Mouse (Mus musculus): ENCODE data around the gene Spin2c. TPM values are rescaled to one million over a fixed set of nuclear protein-coding genes. Genes with fewer than 3 reads are reported as not detected.

Spin2c gene
- polyA plus RNA-seq (2015; fragmentation: Nextera tagmentation; extraction: Ambion mirVana), result 1.1 TPM in 2 replicates

DNA sequence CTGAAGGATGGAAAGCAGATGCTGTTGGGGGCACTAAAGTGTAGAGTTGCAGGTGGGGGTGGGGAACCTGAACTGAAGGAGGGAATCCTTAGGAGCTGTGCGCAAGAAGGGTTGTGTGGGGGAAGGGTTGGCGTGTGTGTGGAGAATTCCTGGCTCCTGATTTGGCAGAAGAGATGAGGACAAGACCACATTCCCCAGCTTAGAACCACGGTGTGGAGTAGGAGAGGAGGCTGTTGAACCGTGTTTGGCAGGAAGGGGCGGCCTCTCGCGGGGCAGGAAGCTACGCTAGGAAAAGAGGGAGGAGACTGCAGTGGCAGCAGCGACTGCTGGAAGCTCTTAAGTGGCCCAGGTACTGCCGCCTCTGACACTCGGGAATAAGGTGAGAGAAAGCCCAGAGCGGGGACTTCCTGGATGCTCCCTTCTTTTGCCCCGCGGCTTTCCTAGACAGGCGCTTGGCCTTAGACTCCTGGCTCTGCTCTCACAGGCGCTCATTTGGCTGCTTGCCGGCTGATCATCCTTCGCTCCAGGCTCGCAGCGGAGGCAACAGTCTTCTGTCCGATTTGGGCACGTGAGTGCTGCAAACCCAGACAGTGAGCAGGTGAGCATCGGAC is at the start of gene Spin2c:
Gene Spin2c (plus strand): TSS at position 275 of the 611 bp plus-strand sequence.
- peak within 1 kb of the TSS; percentile 41 for H3K4me2 ChIP-seq (ENCODE audit: low read depth, low read length)
- WGBS (ENCODE audit: insufficient replicate concordance), result 15% methylated on average over 23 of the region's 23 CpGs
- no peaks in the 10 kb centered on the region for H3K4me1 ChIP-seq (ENCODE audit: control insufficient read depth, low read depth, low read length)
- H3K9ac ChIP-seq (ENCODE audit: low read depth, low read length), result no peak within 1 kb of the TSS
- H3K36me3 ChIP-seq (ENCODE audit: control insufficient read depth, insufficient read depth), result no peaks in the 10 kb centered on the region
- H3K4me3 ChIP-seq (ENCODE audit: low read depth, low read length), result peak within 1 kb of the TSS; percentile 46
- 0 out of 2 replicates have a peak, but pooled peaks have one; percentile 24 for ATAC-seq (ENCODE audit: low read depth)
- no peaks in the 10 kb centered on the region for H3K27me3 ChIP-seq (ENCODE audit: control insufficient read depth, insufficient read depth, low read depth, low read length)
- no peaks in the 10 kb centered on the region for H3K9me3 ChIP-seq (replicated peaks; ENCODE audit: control insufficient read depth, low read length)
- H3K27ac ChIP-seq (ENCODE audit: low read length), result no peak within 1 kb of the TSS

DNA sequence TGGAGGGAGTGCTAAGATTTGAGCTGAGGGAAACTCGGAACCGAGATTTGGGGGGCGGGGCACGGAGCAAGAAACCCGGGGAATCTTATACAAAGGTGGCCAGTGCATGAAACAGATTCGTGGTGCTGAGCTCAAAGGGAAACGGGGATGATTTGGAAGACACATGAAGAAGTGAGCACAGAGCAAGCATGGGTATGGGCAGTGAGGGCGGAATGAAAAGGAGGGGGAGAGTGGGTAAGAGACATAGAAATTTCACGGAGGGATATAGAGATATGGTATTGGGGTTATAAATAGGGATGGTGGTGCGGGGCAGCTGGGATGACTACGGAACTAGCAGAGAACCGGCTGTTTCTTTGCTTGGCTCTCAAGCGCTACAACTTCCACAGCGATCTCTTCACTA is 581 bp downstream of the Spin2c start:
- Histone ChIP-seq H3K4me1 (ENCODE audit: control insufficient read depth, low read depth, low read length) (no peaks in the 10 kb centered on the region), H3K36me3 (ENCODE audit: control insufficient read depth, insufficient read depth) (no peaks in the 10 kb centered on the region), H3K4me2 (ENCODE audit: low read depth, low read length) (peak overlapping the region; percentile 41), H3K4me3 (ENCODE audit: low read depth, low read length) (peak overlapping the region; percentile 46), H3K27ac (ENCODE audit: low read length) (no peak overlapping the region), H3K27me3 (ENCODE audit: control insufficient read depth, insufficient read depth, low read depth, low read length) (no peaks in the 10 kb centered on the region), H3K9me3 (replicated peaks; ENCODE audit: control insufficient read depth, low read length) (no peaks in the 10 kb centered on the region), H3K9ac (ENCODE audit: low read depth, low read length) (no peak overlapping the region)
- WGBS (ENCODE audit: insufficient replicate concordance), result 25% methylated on average over 14 of the region's 14 CpGs
- ATAC-seq (ENCODE audit: low read depth), result no peak

Other genes with a start within 250 kb of the Spin2c start
- 0.63 TPM in 2 replicates for gene Kctd12b, start 135.8 kb upstream of the Spin2c start, polyA plus RNA-seq (2015; fragmentation: Nextera tagmentation; extraction: Ambion mirVana)
- 14.8 and 16.8 TPM in 2 replicates for gene Nbdy, start 108.6 kb upstream of the Spin2c start, polyA plus RNA-seq (2015; fragmentation: Nextera tagmentation; extraction: Ambion mirVana)
- not detected in 2 replicates for gene Samt1, start 180.4 kb downstream of the Spin2c start, polyA plus RNA-seq (2015; fragmentation: Nextera tagmentation; extraction: Ambion mirVana)
- not detected in 2 replicates for gene 4921511M17Rik, start 201.6 kb downstream of the Spin2c start, polyA plus RNA-seq (2015; fragmentation: Nextera tagmentation; extraction: Ambion mirVana)
- gene Gm10057, start 222.8 kb downstream of the Spin2c start, polyA plus RNA-seq (2015; fragmentation: Nextera tagmentation; extraction: Ambion mirVana), result not detected in 2 replicates

All from liver, embryonic 16.5 days (tissue).